Mouse (Mus musculus) small intestine, adult 2 months (tissue): ENCODE measurements around the gene Rdm1.

Source experiments
- CTCF ChIP-seq: fragments of 200-500 bp; IDR thresholded peaks from 2 replicates; pipeline ENCODE4 v1.5.1; 2012; ENCODE audit warnings: low read depth, mild to moderate bottlenecking, control low read depth, inconsistent platforms, low read length, moderate library complexity, mixed read lengths; ENCODE audit not compliant: insufficient replicate concordance, insufficient read length; ENCODE audit errors: extremely low read depth
- POLR2A ChIP-seq: fragments of 200-500 bp; IDR thresholded peaks from 2 replicates; pipeline ENCODE4 v1.6.1; 2012; ENCODE audit warnings: low read depth, mild to moderate bottlenecking, control low read depth, inconsistent platforms, low read length, moderate library complexity

- no peak for TF ChIP-seq CTCF
- no peak for TF ChIP-seq POLR2A
Measured at GRCm38 (mm10) chr11:101610445-101610844, 16.6 kb upstream of the Rdm1 start.
